Mouse (Mus musculus) E14TG2a.4 (cell line): Measurements from ENCODE around the gene Hook2.
A peak's percentile ranks its signal among the peaks of the same experiment; 100 is the strongest.

Experiments used
- H3K27me3 ChIP-seq: 2 replicates; pipeline ENCODE4 v1.6.1; 2014; ENCODE audit warnings: low read length, control low read depth; ENCODE audit not compliant: insufficient read depth
- H3K36me3 ChIP-seq: 2 replicates; pipeline ENCODE4 v1.6.1; 2014; ENCODE audit warnings: low read length, control low read depth; ENCODE audit not compliant: insufficient read depth
- H3K4me1 ChIP-seq: replicated peaks from 2 replicates; pipeline ENCODE4 v1.6.1; 2014; ENCODE audit warnings: low read depth, low read length, control low read depth
- H3K4me3 ChIP-seq: replicated peaks from 2 replicates; pipeline ENCODE4 v1.5.1; 2014; ENCODE audit warnings: mild to moderate bottlenecking, low read length
- H3K9me3 ChIP-seq: 2 replicates; pipeline ENCODE4 v1.6.1; 2014; ENCODE audit warnings: low read length, control low read depth
- CTCF ChIP-seq: conservative IDR thresholded peaks from 2 replicates; pipeline ENCODE4 v1.5.1; 2014; ENCODE audit warnings: low read length
- NANOG ChIP-seq: IDR thresholded peaks from 2 replicates; pipeline ENCODE4 v1.6.1; 2014; ENCODE audit warnings: borderline replicate concordance, low read length, mixed read lengths
- POU5F1 ChIP-seq: IDR thresholded peaks from 2 replicates; pipeline ENCODE4 v1.6.1; 2014; ENCODE audit warnings: low read length, borderline replicate concordance

The Hook2 gene

DNA sequence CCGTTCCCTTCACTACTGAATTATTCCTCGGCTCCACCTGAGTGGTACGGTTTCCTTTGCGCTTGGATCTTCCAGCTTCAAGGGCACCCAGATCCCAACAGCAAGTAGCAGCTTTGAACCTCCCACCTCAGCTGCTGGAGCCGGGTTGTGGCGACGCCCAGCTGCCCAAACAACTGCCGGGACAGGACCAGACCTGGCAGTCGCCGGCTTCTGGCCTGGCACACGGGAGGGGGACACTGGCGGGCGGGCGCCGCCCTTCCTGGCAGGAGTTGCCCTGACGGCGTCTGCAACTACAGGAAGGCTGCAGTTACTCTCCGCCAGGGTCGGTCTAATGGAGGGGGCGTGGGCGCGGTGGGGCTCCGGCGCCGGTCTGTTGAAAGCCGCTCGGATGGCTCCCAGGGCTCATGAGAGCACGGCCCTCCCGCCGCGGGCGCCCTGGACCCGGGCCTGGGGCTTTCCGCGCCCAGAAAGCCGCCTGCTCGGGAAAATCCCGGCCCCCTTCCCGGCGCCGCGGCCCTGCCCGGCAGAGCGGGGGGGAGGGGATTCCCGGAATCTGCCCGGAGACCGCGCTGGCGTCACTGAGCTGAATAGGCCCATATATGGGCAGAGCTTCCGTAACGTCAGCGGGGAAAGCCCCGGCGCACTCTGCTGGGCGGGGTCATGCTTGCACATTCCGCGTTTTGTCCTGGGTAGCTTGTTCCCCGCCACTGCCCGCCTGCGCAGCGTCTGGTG is 14.2 kb upstream of the Hook2 start:
- TF ChIP-seq POU5F1, result no peak
- no peak for TF ChIP-seq CTCF
- no peak for TF ChIP-seq NANOG
- peaks cover 34% of the 10 kb centered on the region for H3K36me3 ChIP-seq

DNA sequence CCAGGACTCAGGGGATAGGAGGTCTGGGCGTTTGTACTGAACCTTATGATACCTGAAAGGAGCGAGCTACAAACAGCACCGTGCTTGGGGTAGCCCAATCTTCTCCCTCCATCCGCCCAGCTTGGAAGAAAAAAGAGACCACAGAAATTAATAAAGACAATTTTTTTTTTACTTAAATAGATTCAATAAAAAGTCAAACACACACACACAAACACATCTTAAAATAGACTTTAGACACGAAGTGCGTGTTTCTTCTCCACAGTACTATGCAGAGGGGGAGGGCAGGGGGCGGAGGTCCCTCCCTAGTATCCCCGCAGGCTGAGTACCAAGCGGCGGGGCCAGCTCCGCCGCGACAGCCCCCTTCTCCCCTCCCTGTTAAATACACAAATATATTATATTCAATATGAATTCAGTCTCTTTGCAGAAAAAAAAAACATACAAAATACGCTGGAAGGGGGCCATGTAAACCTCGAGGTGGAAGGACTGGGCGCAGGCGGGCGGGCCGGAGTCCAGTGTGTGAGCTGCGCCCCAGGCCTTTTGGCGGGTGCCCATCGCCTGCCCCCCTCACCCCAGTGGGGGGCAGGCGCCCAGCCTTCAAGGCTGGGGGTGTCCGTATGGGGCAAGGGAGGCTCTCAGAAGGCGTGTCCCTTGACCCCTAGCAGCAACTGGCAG is 13.5 kb upstream of the Hook2 start:
- no peaks in the 10 kb centered on the region for H3K9me3 ChIP-seq
- TF ChIP-seq CTCF (no peak), NANOG (no peak), POU5F1 (no peak)
- H3K4me1 ChIP-seq, result peaks cover 55% of the 10 kb centered on the region

More for the DNA sequence above, 14.2 kb upstream of the Hook2 start:
- peak overlapping the region; percentile 91 for H3K4me3 ChIP-seq
- no peaks in the 10 kb centered on the region for H3K27me3 ChIP-seq
- no peaks in the 10 kb centered on the region for H3K9me3 ChIP-seq
- peaks cover 54% of the 10 kb centered on the region for H3K4me1 ChIP-seq

GRCm38 (mm10) chr8:84977435-84978247 is 12.8 kb upstream of the Hook2 start:
- Histone ChIP-seq H3K4me1 (peaks cover 63% of the 10 kb centered on the region), H3K27me3 (no peaks in the 10 kb centered on the region), H3K36me3 (peaks cover 21% of the 10 kb centered on the region), H3K9me3 (no peaks in the 10 kb centered on the region), H3K4me3 (peak overlapping the region; percentile 91)
- TF ChIP-seq NANOG (no peak), POU5F1 (no peak), CTCF (no peak)

More for the DNA sequence above, 13.5 kb upstream of the Hook2 start:
- Histone ChIP-seq H3K4me3 (peak overlapping the region; percentile 91), H3K27me3 (no peaks in the 10 kb centered on the region), H3K36me3 (peaks cover 27% of the 10 kb centered on the region)

- no peak for TF ChIP-seq NANOG
- TF ChIP-seq CTCF, result no peak
- TF ChIP-seq POU5F1, result no peak
- H3K9me3 ChIP-seq, result no peaks in the 10 kb centered on the region
- peak within 1 kb of the TSS; percentile 91 for H3K4me3 ChIP-seq
- H3K36me3 ChIP-seq, result peaks cover 16% of the 10 kb centered on the region
- H3K4me1 ChIP-seq, result peaks cover 68% of the 10 kb centered on the region
- no peaks in the 10 kb centered on the region for H3K27me3 ChIP-seq
These were observed 12.0 kb upstream of the Hook2 start, which contains the start of gene Junb for GRCm38 (mm10) chr8:84978248-84978940. Gene Junb, minus strand, starts transcription at chr8:84978718.

- H3K27me3 ChIP-seq, result no peaks in the 10 kb centered on the region
- H3K4me3 ChIP-seq, result peak overlapping the region; percentile 91
- no peaks in the 10 kb centered on the region for H3K9me3 ChIP-seq
- TF ChIP-seq POU5F1, result no peak
- no peak for TF ChIP-seq CTCF
- no peak for TF ChIP-seq NANOG
- peaks cover 13% of the 10 kb centered on the region; the same call in 1 of the 2 replicates for H3K36me3 ChIP-seq
- peaks cover 70% of the 10 kb centered on the region for H3K4me1 ChIP-seq
These were observed 10.6 kb upstream of the Hook2 start for GRCm38 (mm10) chr8:84979599-84980421.

- Histone ChIP-seq H3K4me1 (peaks cover 68% of the 10 kb centered on the region), H3K36me3 (peaks cover 13% of the 10 kb centered on the region; the same call in 1 of the 2 replicates), H3K27me3 (no peaks in the 10 kb centered on the region), H3K9me3 (no peaks in the 10 kb centered on the region), H3K4me3 (peak overlapping the region; percentile 91)
- TF ChIP-seq POU5F1 (no peak), CTCF (no peak), NANOG (no peak)
These were observed 9.6 kb upstream of the Hook2 start for GRCm38 (mm10) chr8:84980622-84981358.
